13 mouse cellular contexts compared by ENCODE assay signal in the genomic region with DNA sequence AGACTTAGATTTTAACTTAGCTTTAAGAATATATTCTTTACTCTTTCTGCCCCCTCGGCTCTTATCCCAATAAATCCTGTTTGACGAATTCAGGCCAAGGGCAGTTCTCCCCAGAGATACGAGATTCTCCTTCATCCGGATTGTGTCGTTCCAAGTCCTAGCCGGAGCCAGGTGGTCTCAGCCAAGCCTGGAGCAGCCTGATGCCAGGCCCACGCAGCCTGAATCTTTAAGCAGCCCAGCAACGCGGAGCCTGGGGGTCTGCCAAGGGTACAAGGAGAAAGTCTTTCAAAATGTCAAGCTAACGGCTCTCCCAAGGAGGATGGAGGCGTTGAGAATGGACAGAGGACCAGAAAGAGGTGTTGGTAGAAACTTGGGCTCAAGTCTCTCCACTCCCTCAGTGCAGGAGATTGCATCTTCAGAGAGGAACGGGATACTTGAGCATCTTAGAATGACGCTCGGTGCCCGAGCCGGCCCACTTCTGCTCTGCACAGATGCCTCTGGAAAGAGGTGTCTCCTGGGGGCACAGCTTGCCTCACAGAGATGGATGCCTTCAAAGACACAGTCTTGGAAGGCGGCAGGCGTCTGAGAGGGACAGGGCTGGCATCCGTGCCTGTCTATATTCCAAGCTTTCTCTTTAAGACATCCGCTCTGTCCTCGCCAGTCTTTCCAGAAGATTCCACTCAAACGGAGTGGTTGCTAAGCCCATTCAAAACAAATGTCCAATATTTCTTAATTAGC.
A peak's percentile ranks its signal among the peaks of the same experiment; 100 is the strongest.
DNase-seq lines count a peak whose midpoint lies in the region; ATAC-seq lines count a peak whose summit lies in the region.
"Had no signal": no experiment of that assay in that cellular context is flagged by ENCODE, and none has a peak within 500 bp of the region (broad histone marks: within the 10 kb centered on the region; RNA-seq: fewer than 3 reads in every experiment).

No protein-coding gene starts in this region.

- H3K36me3 ChIP-seq in hindbrain, embryonic 15.5 days: no peaks in the 10 kb centered on the region
- H3K36me3 ChIP-seq in hindbrain, embryonic 11.5 days (ENCODE audit: control insufficient read depth, insufficient read depth, low read length): no peaks in the 10 kb centered on the region
- no peaks in the 10 kb centered on the region for H3K36me3 ChIP-seq in midbrain, embryonic 15.5 days (replicated peaks)
- H3K36me3 ChIP-seq: heart, embryonic 10.5 days; neural tube, embryonic 13.5 days had no signal

- no peaks in the 10 kb centered on the region for H3K9me3 ChIP-seq in hindbrain, embryonic 15.5 days
- no peaks in the 10 kb centered on the region for H3K9me3 ChIP-seq in hindbrain, embryonic 11.5 days (ENCODE audit: control insufficient read depth, low read length)
- H3K9me3 ChIP-seq in midbrain, embryonic 15.5 days: no peaks in the 10 kb centered on the region
- H3K9me3 ChIP-seq: heart, embryonic 10.5 days had no signal

- 63% methylated on average over 22 of the region's 22 CpGs for WGBS in hindbrain, embryonic 15.5 days
- WGBS in hindbrain, embryonic 11.5 days: 83% methylated on average over 22 of the region's 22 CpGs
- WGBS in midbrain, embryonic 15.5 days: 70% methylated on average over 22 of the region's 22 CpGs

- H3K4me3 ChIP-seq in hindbrain, embryonic 15.5 days: no peak overlapping the region
- H3K4me3 ChIP-seq in hindbrain, embryonic 11.5 days (ENCODE audit: low read depth, low read length): no peak overlapping the region
- H3K4me3 ChIP-seq in midbrain, embryonic 15.5 days: no peak overlapping the region
- H3K4me3 ChIP-seq: heart, embryonic 10.5 days; neural tube, embryonic 13.5 days had no signal

- peak overlapping the region; percentile 43 for H3K27ac ChIP-seq in hindbrain, embryonic 15.5 days (replicated peaks)
- no peak overlapping the region for H3K27ac ChIP-seq in hindbrain, embryonic 11.5 days (ENCODE audit: low read depth, low read length)
- H3K27ac ChIP-seq in midbrain, embryonic 15.5 days: peak overlapping the region; percentile 30; the same call in 1 of the 2 replicates
- H3K27ac ChIP-seq: heart, embryonic 10.5 days; liver, embryonic 14.5 days; neural tube, embryonic 13.5 days had no signal

- H3K4me2 ChIP-seq in hindbrain, embryonic 15.5 days: no peak overlapping the region
- H3K4me2 ChIP-seq in hindbrain, embryonic 11.5 days (replicated peaks; ENCODE audit: low read depth, low read length): no peak overlapping the region
- H3K4me2 ChIP-seq in midbrain, embryonic 15.5 days: no peak overlapping the region
- H3K4me2 ChIP-seq: neural tube, embryonic 13.5 days had no signal

- H3K9ac ChIP-seq in hindbrain, embryonic 15.5 days: no peak overlapping the region
- H3K9ac ChIP-seq in hindbrain, embryonic 11.5 days (ENCODE audit: low read depth, low read length): no peak overlapping the region
- H3K9ac ChIP-seq in midbrain, embryonic 15.5 days: no peak overlapping the region
- H3K9ac ChIP-seq: liver, embryonic 14.5 days; neural tube, embryonic 13.5 days had no signal

- peak; percentile 78 to 79 for DNase-seq in cerebellum, postnatal 14 days
- no peak for DNase-seq in cerebellum, adult 11 months
- DNase-seq in hindbrain, embryonic 11.5 days (ENCODE audit: low spot score): no peak
- DNase-seq in lung, postnatal 14 days: peak; percentile 23
- DNase-seq in lung, postnatal 36 days: no peak
- no peak for DNase-seq in liver
- DNase-seq: B cell, adult 2 months had no signal

- peaks cover 21% of the 10 kb centered on the region for H3K4me1 ChIP-seq in hindbrain, embryonic 15.5 days (replicated peaks)
- H3K4me1 ChIP-seq in hindbrain, embryonic 11.5 days (replicated peaks; ENCODE audit: control insufficient read depth, insufficient read depth, low read length): no peaks in the 10 kb centered on the region; the same call in 1 of the 2 replicates
- H3K4me1 ChIP-seq in midbrain, embryonic 15.5 days: peaks cover 9% of the 10 kb centered on the region; the same call in 1 of the 2 replicates

- peak; percentile 83 for ATAC-seq in hindbrain, embryonic 15.5 days (ENCODE audit: low FRiP score, low read depth)
- ATAC-seq in hindbrain, embryonic 11.5 days (ENCODE audit: low FRiP score): no peak
- no peak for ATAC-seq in midbrain, embryonic 15.5 days (replicated peaks)
- ATAC-seq: Patski had no signal

- no peaks in the 10 kb centered on the region for H3K27me3 ChIP-seq in hindbrain, embryonic 15.5 days
- H3K27me3 ChIP-seq in hindbrain, embryonic 11.5 days (ENCODE audit: control insufficient read depth, insufficient read depth, low read length): no peaks in the 10 kb centered on the region
- no peaks in the 10 kb centered on the region for H3K27me3 ChIP-seq in midbrain, embryonic 15.5 days (replicated peaks)
- H3K27me3 ChIP-seq: neural tube, embryonic 13.5 days; Patski had no signal

Comparison
In these comparisons a context has a peak if more than half of its experiments do, and no peak if none do; other contexts are left out.
1. DNase-seq: peak in cerebellum, postnatal 14 days (2 of 2) and lung, postnatal 14 days (single experiment); none in cerebellum, adult 11 months (single experiment), hindbrain, embryonic 11.5 days (single experiment), lung, postnatal 36 days (single experiment) and liver (single experiment).